Mouse (Mus musculus): ENCODE data around the gene Gtdc1.

Gene Gtdc1

DNA sequence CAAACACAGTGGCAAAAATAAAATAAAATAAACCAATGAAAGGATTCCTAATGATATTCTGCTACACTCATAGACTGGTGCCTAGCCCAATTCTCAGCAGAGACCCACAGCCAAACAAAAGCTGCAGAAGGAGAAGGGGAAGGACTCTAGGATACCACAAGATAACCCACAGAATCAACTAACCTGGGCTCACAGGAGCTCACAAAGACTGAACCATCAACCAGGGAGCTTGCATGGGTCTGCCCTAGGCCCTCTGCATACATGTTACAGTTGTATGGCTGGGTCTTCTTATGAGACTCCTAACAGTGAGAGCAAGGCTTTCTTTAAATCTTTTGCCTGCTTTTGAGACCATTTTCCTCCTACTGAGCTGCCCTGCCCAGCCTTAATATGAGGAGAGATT is 2.8 kb downstream of the Gtdc1 start:
- no peak for DNase-seq (ENCODE audit: low spot score in 2 of 2)

DNA sequence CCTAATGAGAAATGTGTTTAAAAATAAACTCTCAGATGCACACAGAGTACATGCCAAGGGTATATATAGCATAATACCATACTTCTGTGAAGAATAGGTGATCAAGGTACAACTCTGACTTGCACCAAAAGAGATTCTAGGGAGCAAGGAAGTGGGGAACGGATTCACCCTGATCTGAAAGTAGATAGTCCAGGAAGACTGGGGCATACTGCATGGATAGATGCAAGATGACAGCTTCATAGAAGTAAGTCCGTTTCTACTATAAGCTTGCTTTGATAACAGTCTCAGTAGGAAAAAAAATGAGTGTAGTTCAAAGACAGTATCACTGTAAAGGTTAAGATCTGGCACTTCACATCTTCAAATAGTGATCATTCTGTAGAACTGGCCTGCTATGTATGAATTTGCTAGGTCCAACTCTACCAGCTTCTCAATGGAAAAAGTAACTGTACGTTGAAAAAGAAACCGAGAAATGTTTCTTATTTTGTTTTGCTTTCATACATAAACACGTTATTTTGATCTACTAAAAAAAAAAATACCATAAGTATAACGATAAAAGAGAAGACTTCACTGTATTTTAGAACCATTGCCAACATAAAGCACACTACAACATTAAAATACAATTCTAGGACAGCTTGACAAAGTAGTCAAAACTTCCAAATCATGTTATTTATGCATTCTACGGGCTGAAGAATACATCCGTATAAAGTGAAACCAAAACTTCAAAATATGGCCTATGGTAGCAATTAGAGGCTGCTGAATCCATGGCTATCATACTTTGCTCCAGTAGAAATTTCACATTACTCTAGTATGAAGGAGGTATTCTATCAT is 4.2 kb downstream of the Gtdc1 start:
- DNase-seq (ENCODE audit: low spot score in 2 of 2): no peak

GRCm38 (mm10) chr2:44922500-44922899 is 5.0 kb downstream of the Gtdc1 start:
- no peak for DNase-seq (ENCODE audit: low spot score in 2 of 2)

- DNase-seq (ENCODE audit: low spot score in 2 of 2): no peak
These were observed 7.0 kb downstream of the Gtdc1 start for GRCm38 (mm10) chr2:44920471-44920870.

- no peak for DNase-seq (ENCODE audit: low spot score in 2 of 2)
These were observed 8.1 kb downstream of the Gtdc1 start for GRCm38 (mm10) chr2:44919326-44919725.

GRCm38 (mm10) chr2:44918737-44919136 is 8.7 kb downstream of the Gtdc1 start:
- no peak for DNase-seq (ENCODE audit: low spot score in 2 of 2)

- no peak for DNase-seq (ENCODE audit: low spot score in 2 of 2)
These were observed 11.2 kb downstream of the Gtdc1 start for GRCm38 (mm10) chr2:44916286-44916685.

DNA sequence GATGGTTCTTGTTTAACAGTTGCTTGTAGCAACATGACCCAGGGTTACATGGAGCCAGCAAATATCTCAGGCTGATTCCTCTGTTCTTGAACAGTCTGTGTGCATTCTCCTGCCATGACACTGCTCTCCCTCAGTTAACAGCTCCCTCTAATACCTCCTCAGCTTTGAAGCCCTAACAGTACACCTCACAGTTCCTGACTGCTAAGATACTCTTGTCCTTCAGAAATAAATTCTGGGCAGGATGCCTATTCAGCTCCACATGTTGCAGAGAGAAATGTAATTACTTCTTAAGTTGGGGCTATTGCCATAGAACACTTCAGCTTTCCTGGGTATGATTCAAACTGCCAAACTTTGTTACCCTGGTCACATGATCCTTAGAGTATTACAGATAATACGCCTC is 29.7 kb downstream of the Gtdc1 start:
- DNase-seq (ENCODE audit: low spot score in 2 of 2): no peak

GRCm38 (mm10) chr2:44873718-44874117 is 53.7 kb downstream of the Gtdc1 start:
- no peak for DNase-seq (ENCODE audit: low spot score in 2 of 2)

- DNase-seq (ENCODE audit: low spot score in 2 of 2): no peak
These were observed 62.7 kb downstream of the Gtdc1 start for GRCm38 (mm10) chr2:44864726-44865125.

DNA sequence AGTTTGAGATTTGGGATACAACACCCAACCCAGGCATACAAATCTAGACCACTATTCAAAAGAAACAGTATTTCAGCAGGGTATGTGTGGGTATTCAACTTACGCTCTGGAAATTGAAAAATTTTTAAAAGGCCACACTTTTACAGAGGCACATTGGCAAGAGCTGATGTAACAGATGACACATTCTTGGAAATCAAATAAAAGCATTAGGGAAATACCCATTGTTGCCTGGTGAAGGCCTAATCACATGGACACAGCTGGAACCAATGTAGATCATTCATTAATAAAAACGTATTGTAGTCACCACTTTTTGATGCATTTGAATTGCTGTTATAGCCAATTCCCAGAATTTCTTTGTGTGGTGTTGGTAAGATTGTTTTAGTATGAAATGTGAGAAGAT is 73.0 kb downstream of the Gtdc1 start:
- no peak for DNase-seq (ENCODE audit: low spot score in 2 of 2)

GRCm38 (mm10) chr2:44849666-44850065 is 77.8 kb downstream of the Gtdc1 start:
- no peak for DNase-seq (ENCODE audit: low spot score in 2 of 2)

DNA sequence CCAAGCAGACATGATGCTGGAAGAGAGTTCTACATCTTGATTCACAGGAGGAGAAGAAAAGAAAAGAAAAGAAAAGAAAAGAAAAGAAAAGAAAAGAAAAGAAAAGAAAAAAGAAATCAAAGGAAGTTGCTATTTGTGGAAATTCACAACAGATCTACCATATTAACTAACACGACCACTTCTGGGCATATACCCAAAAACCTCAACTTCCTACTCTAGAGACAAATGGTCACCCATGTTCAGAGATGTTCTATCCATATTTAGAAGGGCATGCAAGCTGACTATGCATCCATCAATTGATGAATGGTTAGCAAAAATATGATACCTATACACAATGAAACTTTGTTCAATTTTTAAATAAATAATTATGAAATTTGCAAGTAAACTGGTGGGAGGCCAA is 79.3 kb downstream of the Gtdc1 start:
- no peak for DNase-seq (ENCODE audit: low spot score in 2 of 2)

- no peak for DNase-seq (ENCODE audit: low spot score in 2 of 2)
These were observed 82.0 kb downstream of the Gtdc1 start for GRCm38 (mm10) chr2:44845424-44845823.

GRCm38 (mm10) chr2:44829753-44830152 is 97.7 kb downstream of the Gtdc1 start:
- no peak for DNase-seq (ENCODE audit: low spot score in 2 of 2)

GRCm38 (mm10) chr2:44829346-44829745 is 98.1 kb downstream of the Gtdc1 start:
- no peak for DNase-seq (ENCODE audit: low spot score in 2 of 2)

GRCm38 (mm10) chr2:44826609-44827008 is 100.8 kb downstream of the Gtdc1 start:
- DNase-seq (ENCODE audit: low spot score in 2 of 2): no peak

GRCm38 (mm10) chr2:44817787-44818186 is 109.7 kb downstream of the Gtdc1 start:
- DNase-seq (ENCODE audit: low spot score in 2 of 2): no peak

DNA sequence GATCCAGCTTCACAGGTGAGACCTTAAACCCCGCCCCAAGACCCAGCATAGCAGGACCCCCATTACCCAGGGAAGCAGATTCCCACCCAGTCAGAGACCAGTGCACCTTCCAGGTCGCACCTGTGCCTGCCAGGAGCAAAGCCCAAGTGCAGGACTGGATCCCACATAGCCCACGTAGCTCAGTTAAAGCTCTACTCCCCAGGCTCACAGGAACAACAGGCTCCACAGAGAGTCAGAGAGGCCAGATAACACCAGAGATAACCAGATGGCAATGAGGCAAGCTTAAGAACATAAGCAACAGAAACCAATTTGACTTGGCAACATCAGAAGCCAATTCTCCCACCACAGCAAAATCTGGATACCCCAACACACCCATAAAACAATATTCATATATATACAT is 113.7 kb downstream of the Gtdc1 start:
- no peak for DNase-seq (ENCODE audit: low spot score in 2 of 2)

GRCm38 (mm10) chr2:44804497-44804896 is 123.0 kb downstream of the Gtdc1 start:
- no peak for DNase-seq (ENCODE audit: low spot score in 2 of 2)

DNA sequence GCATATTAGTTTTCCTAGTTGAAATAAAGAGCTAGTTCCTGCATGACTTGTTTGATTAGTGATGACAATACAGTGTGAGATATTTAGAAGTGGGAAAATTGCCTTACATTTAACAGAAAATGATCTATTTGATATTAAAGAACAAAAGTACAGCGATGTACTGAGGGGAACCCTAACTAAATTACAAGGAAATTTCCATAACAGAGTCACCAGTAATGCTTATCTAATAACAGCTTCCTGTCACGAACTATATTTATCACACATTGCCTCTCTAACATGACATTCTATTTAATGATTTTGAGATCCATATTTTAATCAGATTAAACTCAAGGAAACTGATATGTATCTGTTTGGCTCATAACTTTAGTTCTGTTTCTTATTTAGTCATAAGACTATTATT is 126.1 kb downstream of the Gtdc1 start:
- no peak for DNase-seq (ENCODE audit: low spot score in 2 of 2)

DNA sequence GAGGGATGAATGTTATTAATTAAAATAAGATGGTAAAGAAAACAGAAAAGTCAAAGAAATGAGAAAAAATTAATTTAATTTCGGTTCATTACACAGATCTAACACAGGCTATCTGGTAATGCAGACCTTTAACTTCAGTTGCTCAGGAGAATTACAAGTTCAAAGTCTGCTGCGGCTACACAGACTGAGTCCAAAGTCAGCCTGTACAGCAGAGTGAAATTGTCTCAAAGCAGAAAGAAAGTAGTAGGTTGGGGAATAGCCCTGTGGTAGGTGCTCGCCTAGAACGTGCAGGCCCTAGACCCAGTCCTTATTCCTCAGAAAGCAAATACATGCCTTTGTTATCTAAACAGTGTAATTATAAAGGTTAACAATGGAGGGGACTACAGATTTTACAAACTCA is 135.6 kb downstream of the Gtdc1 start:
- DNase-seq (ENCODE audit: low spot score in 2 of 2): no peak

DNA sequence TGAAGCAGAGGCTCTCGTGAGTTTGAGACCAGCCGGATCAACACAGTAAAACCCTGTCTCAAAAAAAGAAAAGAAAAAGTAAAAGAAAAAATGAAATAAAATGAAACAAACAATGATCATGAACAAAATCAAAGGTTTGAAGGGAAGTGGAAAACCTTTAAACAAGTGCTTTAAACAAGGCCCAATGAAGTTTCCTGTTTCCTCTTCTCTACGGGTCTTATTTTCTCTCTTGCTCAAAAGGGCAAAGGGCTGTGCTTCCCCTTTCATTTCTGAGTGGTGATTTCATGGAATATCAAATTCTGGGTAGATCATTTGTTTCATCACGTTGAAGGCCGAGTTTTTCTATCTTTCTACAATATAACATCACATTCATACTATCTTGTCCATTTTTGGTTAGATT is 136.3 kb downstream of the Gtdc1 start:
- DNase-seq (ENCODE audit: low spot score in 2 of 2): no peak

GRCm38 (mm10) chr2:44782746-44783145 is 144.7 kb downstream of the Gtdc1 start:
- DNase-seq (ENCODE audit: low spot score in 2 of 2): no peak

All from right cerebral cortex, adult 2 months (tissue).